Mouse (Mus musculus): ENCODE data around the gene Slc7a5. TPM values are rescaled to one million over a fixed set of nuclear protein-coding genes. Genes with fewer than 3 reads are reported as not detected.

The Slc7a5 gene
- polyA plus RNA-seq (2017; shearing (Covaris generic)) = 1 to 10 TPM; 1.8 to 3.3 TPM

- ATAC-seq = peak; percentile 86
Measured at GRCm38 (mm10) chr8:121907587-121908248, at the start of gene Slc7a5. Gene Slc7a5, minus strand, starts transcription at chr8:121907694.

DNA sequence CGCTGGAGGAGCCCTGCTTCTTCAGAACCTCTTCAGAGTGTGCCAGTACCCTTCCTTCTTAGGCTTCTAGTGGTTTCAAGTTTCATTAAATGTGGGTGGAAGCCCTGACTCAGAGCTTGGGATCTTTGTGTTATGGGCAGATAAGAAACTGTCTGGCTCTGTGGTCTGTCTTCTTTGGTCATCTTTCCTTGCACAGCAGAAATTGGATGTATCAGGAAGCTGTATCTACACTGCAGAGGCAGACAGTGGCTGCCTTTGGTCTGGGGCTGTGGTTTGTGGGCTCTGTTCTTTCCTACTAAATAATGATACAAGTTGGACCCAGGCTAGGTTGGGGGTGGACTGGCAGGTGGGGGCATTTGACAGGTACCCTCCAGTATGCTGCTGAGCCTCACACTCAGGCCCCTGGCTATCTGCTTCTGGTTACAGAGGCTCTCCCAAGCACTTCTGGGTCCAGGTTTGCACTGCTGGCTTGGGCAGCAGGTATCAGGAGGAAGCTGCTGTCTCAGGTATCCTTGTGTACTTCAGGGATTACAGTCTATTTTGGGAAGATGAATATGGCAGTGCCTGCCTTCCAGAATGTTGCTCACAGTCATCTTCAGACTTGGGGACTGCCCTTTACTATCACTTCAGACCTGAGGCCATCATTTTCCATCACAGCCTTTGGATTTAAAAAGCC, 48.5 kb upstream of the Slc7a5 start:
- ATAC-seq = no peak

DNA sequence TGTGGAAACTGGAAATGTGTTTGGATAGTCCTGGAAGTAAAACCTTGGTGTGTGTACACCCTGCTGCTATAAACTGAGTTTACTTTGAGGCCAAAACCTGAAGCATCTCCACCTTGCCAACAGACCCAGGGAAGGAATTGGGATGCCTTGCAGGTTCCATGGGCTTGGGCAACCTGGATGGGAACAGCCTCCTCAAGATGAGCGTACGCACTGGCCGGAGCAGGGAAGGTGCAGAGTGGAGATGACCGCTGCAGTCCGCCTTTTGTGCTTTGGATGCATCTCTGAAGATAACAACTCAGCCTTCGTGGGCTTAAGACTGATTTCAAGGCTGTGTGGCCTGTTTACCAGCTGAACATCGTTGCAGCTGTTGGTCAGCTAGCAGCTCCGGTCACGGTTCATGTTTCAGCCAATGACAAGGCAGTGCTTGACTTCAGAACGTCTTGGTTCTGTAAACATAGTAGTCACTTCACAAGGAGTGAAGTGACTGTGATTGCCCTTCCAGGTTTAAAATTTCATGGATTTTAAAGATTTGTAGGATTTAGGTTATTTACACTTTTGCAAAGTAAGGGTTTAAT, 47.6 kb upstream of the Slc7a5 start:
- no peak for ATAC-seq

DNA sequence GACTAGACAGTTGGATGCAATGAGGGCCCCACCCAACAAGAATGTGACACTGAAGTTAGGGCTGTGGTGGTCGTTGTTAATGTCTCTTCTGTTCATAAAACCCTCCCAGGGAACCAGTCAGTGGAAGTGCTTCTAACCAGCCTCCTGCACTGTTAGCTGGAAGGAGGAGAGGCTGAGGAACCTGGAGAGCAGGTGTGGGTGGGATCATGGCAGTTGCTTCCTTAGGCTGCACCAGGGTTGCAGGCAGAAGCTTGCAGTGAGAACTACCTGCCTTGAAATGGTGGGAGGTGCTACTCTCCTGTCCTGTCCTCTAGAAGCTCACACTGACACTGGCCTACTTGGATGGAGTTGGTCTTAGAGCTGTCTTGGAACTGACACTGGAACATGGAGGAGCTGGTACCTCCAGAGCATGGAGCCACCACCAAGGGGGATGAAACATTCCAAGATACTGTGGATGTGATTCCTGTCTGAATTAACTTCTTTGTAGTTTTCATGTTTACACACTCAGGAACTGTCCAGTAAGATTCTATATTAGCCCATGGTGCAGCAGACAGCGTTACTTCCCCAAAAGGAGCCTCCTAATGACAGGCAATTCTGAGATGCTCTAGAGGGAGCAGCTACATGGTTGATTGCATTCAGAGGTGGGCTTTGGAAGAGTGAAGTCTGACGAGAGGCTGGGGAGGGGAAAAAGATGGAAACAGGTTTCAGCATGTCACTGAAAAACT, 46.5 kb upstream of the Slc7a5 start:
- no peak for ATAC-seq

DNA sequence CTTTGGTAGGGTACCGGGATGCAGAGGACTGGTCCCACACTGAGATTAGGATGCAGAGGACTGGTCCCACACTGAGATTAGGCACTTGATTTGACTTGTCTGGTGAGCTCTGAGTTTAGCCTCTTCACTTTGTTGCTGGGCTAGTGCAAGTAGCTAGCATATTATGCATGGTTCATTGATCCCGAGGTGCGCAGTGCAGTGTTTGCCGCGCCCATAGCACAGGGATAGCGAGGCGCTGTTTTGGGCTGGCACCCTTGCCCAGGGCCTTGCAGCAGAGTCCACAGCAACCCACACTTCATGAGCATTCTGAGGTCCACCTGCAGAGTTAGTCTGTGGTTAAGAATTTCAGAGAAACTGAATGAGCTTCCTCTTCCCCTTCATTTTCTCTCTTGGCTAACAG, 45.3 kb upstream of the Slc7a5 start:
- ATAC-seq = no peak

GRCm38 (mm10) chr8:121952122-121952521, 44.6 kb upstream of the Slc7a5 start:
- no peak for ATAC-seq

DNA sequence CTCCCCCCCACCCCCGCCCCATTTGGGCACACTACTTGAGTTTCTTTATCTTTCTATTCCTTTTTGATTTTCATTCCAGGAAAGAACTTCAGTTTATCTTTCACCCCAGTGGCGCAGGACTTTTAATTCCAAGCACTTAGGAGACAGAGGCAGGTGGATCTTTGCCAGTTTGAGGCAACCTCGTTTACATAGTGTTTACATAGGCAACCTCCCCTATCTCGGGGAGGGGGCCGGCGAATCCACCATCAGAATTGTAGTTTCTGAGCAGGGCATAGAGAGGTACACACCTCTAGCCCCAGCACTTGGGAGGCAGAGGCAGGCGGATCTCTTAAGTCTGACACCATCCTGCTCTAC, 44.1 kb upstream of the Slc7a5 start:
- no peak for ATAC-seq

DNA sequence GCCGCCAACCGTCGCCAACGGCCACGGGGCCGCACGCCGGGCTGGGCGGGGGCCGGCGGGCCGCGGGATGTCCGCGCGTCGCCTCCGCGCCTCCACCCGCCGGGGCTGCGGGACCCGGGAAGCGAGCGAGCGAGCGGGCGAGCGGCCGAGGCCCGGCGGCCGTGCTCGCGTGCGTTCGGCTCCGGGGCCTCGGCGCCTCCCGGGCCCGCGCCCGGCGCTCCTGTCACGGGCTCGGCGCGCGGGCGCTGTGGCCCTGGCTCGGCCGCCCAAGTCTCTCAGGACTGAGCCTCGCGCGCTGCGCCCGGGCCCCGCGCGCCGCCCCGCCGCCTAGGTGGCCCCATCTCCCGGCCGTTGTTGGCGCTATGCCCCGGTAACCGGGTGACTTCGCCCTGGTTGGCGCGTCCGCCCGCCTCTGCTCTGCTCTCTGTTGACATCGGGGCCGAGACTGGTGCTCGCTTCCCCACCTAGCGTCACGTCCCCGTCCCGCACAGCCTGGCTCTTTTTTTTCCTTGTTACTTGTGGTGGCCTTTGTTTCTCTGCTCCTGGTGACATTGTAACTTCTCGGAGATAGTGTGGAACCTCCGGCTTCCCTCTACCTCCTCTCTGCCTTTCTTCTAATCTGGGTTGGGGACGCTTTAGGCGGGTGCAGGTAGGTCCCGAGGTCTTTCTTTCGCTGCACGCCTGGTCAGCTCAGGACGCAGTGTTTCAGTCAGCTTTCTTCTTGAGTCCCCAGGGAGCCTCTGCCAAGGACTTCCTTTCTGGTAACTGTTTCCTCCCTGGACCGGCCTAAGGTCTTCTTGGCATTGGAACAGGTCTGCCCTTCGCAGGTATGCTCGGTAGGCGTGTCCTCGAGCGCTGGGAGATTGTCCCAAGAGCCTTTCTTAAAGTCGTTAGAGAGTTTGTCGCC, 43.5 kb upstream of the Slc7a5 start:
- peak; percentile 9 for ATAC-seq

DNA sequence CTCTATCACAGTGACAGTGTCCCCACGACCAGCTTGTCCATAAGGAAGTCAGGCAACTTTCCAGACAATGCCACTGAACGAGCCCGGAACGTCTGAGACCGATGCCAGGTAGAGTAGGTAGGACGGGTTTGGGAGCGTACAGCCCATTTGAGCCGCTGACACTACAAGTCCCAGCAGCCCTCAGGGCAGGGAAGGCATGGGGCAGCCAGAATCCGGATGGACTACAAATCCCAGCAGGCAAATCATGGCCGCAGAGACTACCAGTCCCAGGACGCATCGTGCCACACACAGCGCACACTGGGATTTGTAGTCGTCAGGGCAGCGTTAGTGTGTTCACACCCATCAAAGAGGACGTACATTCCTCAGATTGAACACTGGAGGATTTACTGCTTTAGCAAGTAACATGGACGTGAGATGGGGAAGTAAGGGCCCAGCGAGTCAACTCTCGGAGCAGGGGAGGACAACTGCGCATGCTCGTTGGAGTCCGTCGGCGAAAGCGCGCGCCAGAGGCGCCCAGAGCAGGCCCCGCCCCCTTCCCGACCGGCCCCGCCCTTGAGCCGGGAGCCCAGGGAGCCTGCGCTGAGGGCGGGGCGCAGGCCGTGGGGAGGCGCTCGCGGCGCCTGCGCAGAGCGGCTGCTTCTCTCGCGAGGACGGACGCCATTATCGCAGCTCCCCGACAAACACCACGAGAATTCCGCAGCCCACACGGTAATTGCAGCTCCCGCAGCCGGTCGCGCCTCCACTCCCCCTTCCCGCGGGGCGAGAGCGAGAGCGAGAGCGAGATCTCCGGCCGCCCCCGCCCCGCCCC, 42.7 kb upstream of the Slc7a5 start:
- peak; percentile 89 for ATAC-seq

GRCm38 (mm10) chr8:121949222-121949800, 41.8 kb upstream of the Slc7a5 start, which contains the start of gene Banp:
Gene Banp, plus strand, starts transcription at chr8:121949750.
- no peak for ATAC-seq

- ATAC-seq = no peak
Measured at GRCm38 (mm10) chr8:121948321-121949145, 41.0 kb upstream of the Slc7a5 start.

GRCm38 (mm10) chr8:121947753-121948141, 40.3 kb upstream of the Slc7a5 start:
- ATAC-seq = peak; percentile 15

DNA sequence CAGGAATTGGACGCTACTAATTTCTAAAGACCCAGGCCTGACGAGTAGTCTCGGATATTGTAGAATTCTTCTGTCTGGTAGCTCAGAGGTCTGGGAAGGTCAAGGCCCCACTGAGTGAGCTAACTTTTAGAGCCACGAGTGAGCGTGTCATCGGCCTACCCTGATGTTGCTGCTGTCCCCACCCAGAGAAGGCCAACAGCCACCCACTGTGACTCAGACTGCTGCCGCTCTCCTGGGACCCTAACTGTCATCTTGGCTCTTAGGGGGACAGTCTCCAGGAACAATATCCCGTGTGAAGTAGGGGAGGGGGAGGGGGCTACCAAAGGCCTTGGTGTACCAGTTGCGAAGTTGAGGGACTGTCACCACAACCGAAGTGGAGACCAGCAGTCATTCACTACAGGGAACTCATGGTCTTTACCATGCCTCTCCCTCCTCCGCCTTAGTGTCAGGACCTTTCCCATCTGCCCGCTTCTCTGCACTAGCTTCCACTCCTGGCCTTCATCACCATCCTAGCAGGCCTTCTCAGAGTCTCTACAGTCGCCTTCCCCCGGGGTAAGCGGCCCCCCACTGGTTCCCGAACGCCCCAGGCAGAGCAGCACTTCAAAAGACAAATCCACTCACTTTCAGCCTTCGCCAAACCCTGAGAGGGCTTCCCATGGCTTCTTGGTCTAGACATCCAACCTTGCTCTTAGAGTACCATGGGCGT, 39.7 kb upstream of the Slc7a5 start:
- no peak for ATAC-seq

- no peak for ATAC-seq
Measured at GRCm38 (mm10) chr8:121946351-121946750, 38.9 kb upstream of the Slc7a5 start.

- no peak for ATAC-seq
Measured at GRCm38 (mm10) chr8:121944831-121945230, 37.3 kb upstream of the Slc7a5 start, which contains the start of gene Car5a. Gene Car5a, minus strand, starts transcription at chr8:121944904.

DNA sequence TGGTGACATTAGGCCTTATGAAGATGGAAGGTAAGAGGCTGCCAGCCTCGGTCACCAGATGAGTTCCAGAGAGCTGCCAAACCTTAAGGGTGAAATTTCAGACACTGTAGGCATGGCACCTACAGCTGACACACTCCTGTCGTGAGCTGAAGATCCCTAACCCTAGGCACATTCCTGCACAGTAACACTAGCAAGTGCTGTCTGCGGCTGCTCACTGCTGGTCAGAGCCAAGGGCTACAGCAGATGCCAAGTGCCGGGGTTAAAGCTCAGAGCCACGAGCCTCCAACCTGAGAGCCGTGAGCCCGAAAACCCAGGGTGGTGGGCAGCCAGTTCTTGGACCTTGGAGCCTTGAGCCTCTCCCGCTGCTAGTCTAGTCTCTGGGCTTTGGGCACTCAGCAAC, 36.2 kb upstream of the Slc7a5 start:
- ATAC-seq = no peak

DNA sequence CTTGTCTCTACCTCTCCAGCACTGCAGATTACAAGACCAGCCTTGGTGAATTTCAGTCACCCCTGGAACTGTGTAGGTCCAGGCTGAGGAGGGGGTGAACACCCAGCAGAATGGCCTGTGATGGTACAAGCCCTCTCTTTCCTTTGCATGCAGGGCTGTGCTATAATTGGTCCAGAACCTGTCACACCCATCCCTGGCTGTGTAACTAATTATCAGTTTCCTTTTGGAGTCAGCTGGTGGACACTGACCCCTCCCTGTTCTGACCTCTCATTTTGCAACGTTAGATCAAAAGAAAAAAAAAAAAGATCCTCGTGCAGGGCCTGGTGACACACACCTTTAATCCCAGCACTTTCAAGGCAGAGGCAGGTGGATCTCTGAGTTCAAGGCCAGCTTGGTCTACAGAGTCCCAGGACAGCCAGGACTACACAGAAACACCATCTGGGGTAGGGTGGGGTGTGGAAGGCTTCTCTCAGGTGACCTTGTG, 35.6 kb upstream of the Slc7a5 start:
- ATAC-seq = no peak

GRCm38 (mm10) chr8:121938732-121939131, 31.2 kb upstream of the Slc7a5 start:
- ATAC-seq = no peak

DNA sequence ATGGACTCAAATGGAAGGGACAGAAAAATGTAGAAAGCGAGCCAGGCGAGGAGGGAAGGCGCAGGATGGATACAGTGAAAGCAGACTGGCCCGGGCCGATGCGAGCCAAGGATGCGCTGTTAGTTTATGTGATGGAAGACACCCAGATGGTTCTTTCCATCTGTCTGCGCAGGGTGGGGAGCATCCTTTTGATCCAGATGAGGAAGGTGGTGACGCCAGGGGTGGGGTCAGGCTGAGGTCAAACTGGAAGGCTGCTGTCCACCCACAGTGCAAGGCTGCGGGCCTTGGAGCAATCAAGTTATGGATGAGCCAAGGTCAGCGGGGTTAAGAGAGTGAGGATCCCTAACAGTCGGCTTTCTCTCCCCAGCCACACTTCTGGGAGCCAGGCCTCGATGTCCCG, 28.9 kb upstream of the Slc7a5 start:
- no peak for ATAC-seq
